Mouse (Mus musculus) cerebellum, adult 2 months (tissue): ENCODE results near the gene Ccnf.

Source experiments
- CTCF ChIP-seq: fragments of 200-500 bp; IDR thresholded peaks from 2 replicates; pipeline ENCODE4 v1.5.1; 2011; ENCODE audit warnings: low read depth, mild to moderate bottlenecking, control low read depth, low read length, moderate library complexity, borderline replicate concordance; ENCODE audit not compliant: insufficient read depth
- POLR2A ChIP-seq: fragments of 200-500 bp; IDR thresholded peaks from 2 replicates; pipeline ENCODE4 v1.6.1; 2011; ENCODE audit warnings: low read length, control low read depth, borderline replicate concordance; ENCODE audit not compliant: insufficient read depth

- TF ChIP-seq POLR2A (peak; percentile 78; the same call in 1 of the 2 replicates), CTCF (no peak)
These were observed 30.6 kb downstream of the Ccnf start, which contains the start of gene Tedc2 for GRCm38 (mm10) chr17:24220435-24221411.
